Mouse (Mus musculus) heart, embryonic 14.5 days (tissue): Measurements from ENCODE around the gene Pkd1l3. TPM values are rescaled to one million over a fixed set of nuclear protein-coding genes. Genes with fewer than 3 reads are reported as not detected.

ENCODE experiments used
- ATAC-seq: fragments of 200-750 bp; cut with Nextera tagmentation; 2 replicates; pipeline ENCODE4 v1.8.0; 2017; ENCODE audit warnings: low read depth, moderate TSS enrichment; ENCODE audit not compliant: insufficient number of reproducible peaks, insufficient read depth, low FRiP score
- H3K27ac ChIP-seq, 2 experiments: fragments of 200-500 bp in 1 of 2; fragments of 300-500 bp in 1 of 2; sonication (generic) in 1 of 2; replicated peaks in 1 of 2; 2 replicates each; pipeline ENCODE4 v1.5.1; 2012 to 2014; ENCODE audit warnings: low read depth in 2 of 2, low read length in 2 of 2, control low read depth in 1 of 2, mild to moderate bottlenecking in 1 of 2, mixed read lengths in 1 of 2; ENCODE audit not compliant: control insufficient read depth in 1 of 2, insufficient read depth in 1 of 2
- H3K27me3 ChIP-seq: fragments of 300-500 bp; sonication (generic); 2 replicates; pipeline ENCODE4 v1.6.1; 2014; ENCODE audit warnings: mild to moderate bottlenecking, low read length, control low read depth; ENCODE audit not compliant: control insufficient read depth, insufficient read depth
- H3K36me3 ChIP-seq: fragments of 300-500 bp; sonication (generic); 2 replicates; pipeline ENCODE4 v1.6.1; 2014; ENCODE audit warnings: mild to moderate bottlenecking, control low read depth, low read length, mixed read lengths; ENCODE audit not compliant: control insufficient read depth, insufficient read depth
- H3K4me1 ChIP-seq, 2 experiments: fragments of 200-500 bp in 1 of 2; fragments of 300-500 bp in 1 of 2; sonication (generic) in 1 of 2; 2 replicates each; pipeline ENCODE4 v1.6.1; 2012 to 2014; ENCODE audit warnings: low read length in 2 of 2, control low read depth in 1 of 2, mixed read lengths in 1 of 2; ENCODE audit not compliant: control insufficient read depth in 2 of 2, insufficient read depth in 2 of 2
- H3K4me2 ChIP-seq: fragments of 300-500 bp; sonication (generic); 2 replicates; pipeline ENCODE4 v1.6.1; 2014; ENCODE audit warnings: mild to moderate bottlenecking, low read length
- H3K4me3 ChIP-seq, 2 experiments: fragments of 200-500 bp in 1 of 2; fragments of 300-500 bp in 1 of 2; sonication (generic) in 1 of 2; 2 replicates each; pipeline ENCODE4 v1.5.1; 2012 to 2014; ENCODE audit warnings: low read length in 2 of 2, mild to moderate bottlenecking in 2 of 2, control low read depth in 1 of 2, low read depth in 1 of 2, moderate library complexity in 1 of 2; ENCODE audit not compliant: control insufficient read depth in 1 of 2, insufficient read depth in 1 of 2
- H3K9ac ChIP-seq: fragments of 300-500 bp; sonication (generic); 2 replicates; pipeline ENCODE4 v1.6.1; 2014; ENCODE audit warnings: mild to moderate bottlenecking, low read length
- H3K9me3 ChIP-seq: fragments of 300-500 bp; sonication (generic); 2 replicates; pipeline ENCODE4 v1.6.1; 2016; ENCODE audit warnings: low read length, control low read depth; ENCODE audit not compliant: control insufficient read depth
- WGBS: fragments of 180-500 bp; shearing (Covaris S2); extraction: QIAGEN DNeasy Blood & Tissue Kit; methylation state at CpG from one replicate; pipeline ENCODE4 v1.1.7; 2014; 5-methylcytosine and 5-hydroxymethylcytosine counted together
- polyA plus RNA-seq: library from polyadenylated mRNA; unstranded; fragments of >200 nt; fragmentation: Nextera tagmentation; extraction: Ambion mirVana; gene quantifications from 2 replicates; pipeline ENCODE4 v1.2.1, GENCODE M21; 2014

The Pkd1l3 gene
- polyA plus RNA-seq, 1 experiment from 2014 or later, result not detected

GRCm38 (mm10) chr8:109606725-109607124 is 7.6 kb upstream of the Pkd1l3 start:
- 80% methylated on average over 2 of the region's 2 CpGs for WGBS
- ATAC-seq, result no peak
- peaks cover 37% of the 10 kb centered on the region for H3K36me3 ChIP-seq

GRCm38 (mm10) chr8:109607650-109608049 is 6.7 kb upstream of the Pkd1l3 start:
- Histone ChIP-seq H3K9me3 (no peaks in the 10 kb centered on the region), H3K4me1 (peaks cover 8 to 10% of the 10 kb centered on the region in 2 experiments), H3K27ac (peak overlapping the region in 1 of 2 experiments; percentile 96; a peak in 2 of 4 replicates), H3K4me2 (peak overlapping the region; percentile 87), H3K9ac (peak overlapping the region; percentile 83), H3K36me3 (peaks cover 29% of the 10 kb centered on the region), H3K27me3 (no peaks in the 10 kb centered on the region), H3K4me3 (peak overlapping the region; percentile 57 to 96)
- WGBS, result 3% methylated on average over 12 of the region's 12 CpGs
- no peak for ATAC-seq

More at GRCm38 (mm10) chr8:109606725-109607124, 7.6 kb upstream of the Pkd1l3 start:
- Histone ChIP-seq H3K4me1 (peaks cover 8 to 10% of the 10 kb centered on the region in 2 experiments), H3K27ac (no peak overlapping the region), H3K27me3 (no peaks in the 10 kb centered on the region), H3K4me3 (no peak overlapping the region), H3K9ac (no peak overlapping the region), H3K9me3 (no peaks in the 10 kb centered on the region), H3K4me2 (no peak overlapping the region)

- H3K4me2 ChIP-seq, result peak within 1 kb of the TSS; percentile 87
- H3K4me1 ChIP-seq, result peaks cover 8 to 10% of the 10 kb centered on the region in 2 experiments
- peak within 1 kb of the TSS; percentile 96 to 100 for H3K27ac ChIP-seq
- peaks cover 20% of the 10 kb centered on the region for H3K36me3 ChIP-seq
- peak; percentile 98 for ATAC-seq
- H3K9ac ChIP-seq, result peak within 1 kb of the TSS; percentile 83
- no peaks in the 10 kb centered on the region for H3K27me3 ChIP-seq
- WGBS, result under 1% methylated on average over 42 of the region's 42 CpGs
- peak within 1 kb of the TSS; percentile 57 to 96 for H3K4me3 ChIP-seq
- no peaks in the 10 kb centered on the region for H3K9me3 ChIP-seq
These were observed 5.8 kb upstream of the Pkd1l3 start, which contains the start of gene Dhodh for GRCm38 (mm10) chr8:109608271-109609152. Dhodh (minus strand) TSS chr8:109608673.

- H3K4me3 ChIP-seq, result peak overlapping the region; percentile 9 to 57; a peak in 3 of 4 replicates
- no peaks in the 10 kb centered on the region for H3K9me3 ChIP-seq
- H3K27me3 ChIP-seq, result no peaks in the 10 kb centered on the region
- ATAC-seq, result no peak
- peaks cover 14% of the 10 kb centered on the region for H3K36me3 ChIP-seq
- peak overlapping the region; percentile 96 to 100 for H3K27ac ChIP-seq
- H3K9ac ChIP-seq, result peak overlapping the region; percentile 83
- WGBS, result 13% methylated on average over 5 of the region's 5 CpGs
- peak overlapping the region; percentile 87 for H3K4me2 ChIP-seq
- peaks cover 8 to 10% of the 10 kb centered on the region in 2 experiments for H3K4me1 ChIP-seq
These were observed 5.2 kb upstream of the Pkd1l3 start for GRCm38 (mm10) chr8:109609153-109609502.

GRCm38 (mm10) chr8:109615569-109615968 is 1.3 kb downstream of the Pkd1l3 start:
- Histone ChIP-seq H3K36me3 (no peaks in the 10 kb centered on the region), H3K4me3 (no peak overlapping the region), H3K4me1 (no peaks in the 10 kb centered on the region), H3K4me2 (no peak overlapping the region), H3K27me3 (no peaks in the 10 kb centered on the region), H3K27ac (no peak overlapping the region), H3K9ac (no peak overlapping the region), H3K9me3 (no peaks in the 10 kb centered on the region)
- 74% methylated on average over 3 of the region's 3 CpGs for WGBS
- no peak for ATAC-seq

- ATAC-seq, result no peak
- peaks cover 5% of the 10 kb centered on the region for H3K9me3 ChIP-seq
- WGBS, result 58% methylated on average over 6 of the region's 6 CpGs
- H3K4me2 ChIP-seq, result no peak overlapping the region
- H3K9ac ChIP-seq, result no peak overlapping the region
- no peaks in the 10 kb centered on the region for H3K27me3 ChIP-seq
- H3K27ac ChIP-seq, result no peak overlapping the region
- no peaks in the 10 kb centered on the region for H3K36me3 ChIP-seq
- no peaks in the 10 kb centered on the region for H3K4me1 ChIP-seq
- H3K4me3 ChIP-seq, result no peak overlapping the region
These were observed 14.3 kb downstream of the Pkd1l3 start for GRCm38 (mm10) chr8:109628638-109629037.

GRCm38 (mm10) chr8:109632498-109632897 is 18.2 kb downstream of the Pkd1l3 start:
- no peaks in the 10 kb centered on the region for H3K36me3 ChIP-seq
- 76% methylated on average over 5 of the region's 5 CpGs for WGBS
- no peak overlapping the region for H3K9ac ChIP-seq
- no peaks in the 10 kb centered on the region for H3K9me3 ChIP-seq
- no peaks in the 10 kb centered on the region for H3K4me1 ChIP-seq
- no peak overlapping the region for H3K27ac ChIP-seq
- ATAC-seq, result no peak
- H3K27me3 ChIP-seq, result no peaks in the 10 kb centered on the region
- H3K4me2 ChIP-seq, result no peak overlapping the region
- no peak overlapping the region for H3K4me3 ChIP-seq
